Mouse (Mus musculus) heart, embryonic 14.5 days (tissue): ENCODE data around the gene Col5a2. TPM values are rescaled to one million over a fixed set of nuclear protein-coding genes. Genes with fewer than 3 reads are reported as not detected.
"Not testable (repeated sequence)": the region's sequence is repeated elsewhere in the genome, so short reads cannot be mapped to it uniquely, and the experiment has no call there.

Experiments
- ATAC-seq: fragments of 200-750 bp; cut with Nextera tagmentation; 2 replicates; pipeline ENCODE4 v1.8.0; 2017; ENCODE audit warnings: low read depth, moderate TSS enrichment; ENCODE audit not compliant: insufficient number of reproducible peaks, insufficient read depth, low FRiP score
- H3K27ac ChIP-seq, 2 experiments: fragments of 200-500 bp in 1 of 2; fragments of 300-500 bp in 1 of 2; sonication (generic) in 1 of 2; replicated peaks in 1 of 2; 2 replicates each; pipeline ENCODE4 v1.5.1; 2012 to 2014; ENCODE audit warnings: low read depth in 2 of 2, low read length in 2 of 2, control low read depth in 1 of 2, mild to moderate bottlenecking in 1 of 2, mixed read lengths in 1 of 2; ENCODE audit not compliant: control insufficient read depth in 1 of 2, insufficient read depth in 1 of 2
- H3K27me3 ChIP-seq: fragments of 300-500 bp; sonication (generic); 2 replicates; pipeline ENCODE4 v1.6.1; 2014; ENCODE audit warnings: mild to moderate bottlenecking, low read length, control low read depth; ENCODE audit not compliant: control insufficient read depth, insufficient read depth
- H3K36me3 ChIP-seq: fragments of 300-500 bp; sonication (generic); 2 replicates; pipeline ENCODE4 v1.6.1; 2014; ENCODE audit warnings: mild to moderate bottlenecking, control low read depth, low read length, mixed read lengths; ENCODE audit not compliant: control insufficient read depth, insufficient read depth
- H3K4me1 ChIP-seq, 2 experiments: fragments of 200-500 bp in 1 of 2; fragments of 300-500 bp in 1 of 2; sonication (generic) in 1 of 2; 2 replicates each; pipeline ENCODE4 v1.6.1; 2012 to 2014; ENCODE audit warnings: low read length in 2 of 2, control low read depth in 1 of 2, mixed read lengths in 1 of 2; ENCODE audit not compliant: control insufficient read depth in 2 of 2, insufficient read depth in 2 of 2
- H3K4me2 ChIP-seq: fragments of 300-500 bp; sonication (generic); 2 replicates; pipeline ENCODE4 v1.6.1; 2014; ENCODE audit warnings: mild to moderate bottlenecking, low read length
- H3K4me3 ChIP-seq, 2 experiments: fragments of 200-500 bp in 1 of 2; fragments of 300-500 bp in 1 of 2; sonication (generic) in 1 of 2; 2 replicates each; pipeline ENCODE4 v1.5.1; 2012 to 2014; ENCODE audit warnings: low read length in 2 of 2, mild to moderate bottlenecking in 2 of 2, control low read depth in 1 of 2, low read depth in 1 of 2, moderate library complexity in 1 of 2; ENCODE audit not compliant: control insufficient read depth in 1 of 2, insufficient read depth in 1 of 2
- H3K9ac ChIP-seq: fragments of 300-500 bp; sonication (generic); 2 replicates; pipeline ENCODE4 v1.6.1; 2014; ENCODE audit warnings: mild to moderate bottlenecking, low read length
- H3K9me3 ChIP-seq: fragments of 300-500 bp; sonication (generic); 2 replicates; pipeline ENCODE4 v1.6.1; 2016; ENCODE audit warnings: low read length, control low read depth; ENCODE audit not compliant: control insufficient read depth
- WGBS: fragments of 180-500 bp; shearing (Covaris S2); extraction: QIAGEN DNeasy Blood & Tissue Kit; methylation state at CpG from one replicate; pipeline ENCODE4 v1.1.7; 2014; 5-methylcytosine and 5-hydroxymethylcytosine counted together
- polyA plus RNA-seq: library from polyadenylated mRNA; unstranded; fragments of >200 nt; fragmentation: Nextera tagmentation; extraction: Ambion mirVana; gene quantifications from 2 replicates; pipeline ENCODE4 v1.2.1, GENCODE M21; 2014

The Col5a2 gene
- polyA plus RNA-seq, result 53.9 and 55.7 TPM in 2 replicates

DNA sequence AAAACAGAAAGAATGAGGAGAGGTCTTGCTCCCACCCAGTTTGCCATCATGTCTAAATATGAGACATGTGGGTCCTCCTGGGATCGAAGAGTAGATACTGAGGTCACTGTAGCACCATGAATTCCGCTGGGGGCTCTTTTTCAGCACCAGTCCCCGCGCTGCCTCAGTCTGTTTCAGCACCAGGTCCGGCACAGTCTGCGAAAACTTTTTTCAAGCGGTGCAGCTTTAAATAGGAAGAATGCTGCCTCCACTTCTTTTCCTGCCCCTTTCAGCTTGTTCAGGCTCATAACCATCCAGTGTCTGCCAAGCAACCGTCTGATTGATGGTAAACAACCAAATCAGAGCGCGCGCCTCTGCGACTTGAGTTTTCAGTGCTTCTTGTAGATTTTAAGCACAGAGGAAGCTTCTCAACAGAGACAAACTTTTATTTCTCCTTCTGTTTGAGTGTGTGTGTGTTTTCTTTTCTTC, at the start of gene Col5a2:
Gene Col5a2, minus strand, starts transcription at position 418 of the 468 bp plus-strand sequence.
- peak within 1 kb of the TSS; percentile 92 to 94 for H3K27ac ChIP-seq
- H3K4me2 ChIP-seq, result peak within 1 kb of the TSS; percentile 70
- H3K4me3 ChIP-seq, result peak within 1 kb of the TSS; percentile 62 to 66
- no peaks in the 10 kb centered on the region for H3K9me3 ChIP-seq
- WGBS, result 15% methylated on average over 12 of the region's 12 CpGs
- H3K36me3 ChIP-seq, result no peaks in the 10 kb centered on the region
- ATAC-seq, result peak; percentile 76; the same call in 1 of the 2 replicates
- no peaks in the 10 kb centered on the region for H3K27me3 ChIP-seq
- peak within 1 kb of the TSS; percentile 82 for H3K9ac ChIP-seq
- peaks cover 0 to 5% of the 10 kb centered on the region in 2 experiments; a peak in 1 of 4 replicates for H3K4me1 ChIP-seq

DNA sequence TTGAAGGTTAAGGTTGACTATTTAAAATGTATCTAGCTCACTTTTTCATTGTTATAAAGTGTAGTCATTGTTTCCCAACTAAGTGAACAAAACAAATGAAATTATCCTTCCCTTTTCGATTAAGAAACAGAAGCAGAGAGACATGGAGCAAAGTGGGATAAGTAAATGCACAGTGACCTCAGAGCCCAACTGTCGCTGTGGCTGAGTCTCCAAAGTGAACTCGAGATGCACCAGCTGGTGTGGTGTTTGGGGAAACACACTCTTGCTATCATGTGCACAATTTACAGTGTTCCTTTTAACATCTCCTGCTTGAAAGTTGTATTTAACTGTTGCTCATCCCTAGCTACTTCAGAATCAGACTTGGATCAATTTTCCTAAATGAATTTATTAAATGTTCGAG, 47.4 kb upstream of the Col5a2 start:
- WGBS, result 72% methylated on average over 4 of the region's 4 CpGs
- Histone ChIP-seq H3K4me1 (no peaks in the 10 kb centered on the region), H3K9me3 (0 out of 2 replicates have a peak, but pooled peaks cover 2% of the 10 kb centered on the region), H3K9ac (no peak overlapping the region), H3K4me3 (no peak overlapping the region), H3K36me3 (no peaks in the 10 kb centered on the region), H3K27me3 (no peaks in the 10 kb centered on the region), H3K27ac (no peak overlapping the region), H3K4me2 (no peak overlapping the region)
- no peak for ATAC-seq

DNA sequence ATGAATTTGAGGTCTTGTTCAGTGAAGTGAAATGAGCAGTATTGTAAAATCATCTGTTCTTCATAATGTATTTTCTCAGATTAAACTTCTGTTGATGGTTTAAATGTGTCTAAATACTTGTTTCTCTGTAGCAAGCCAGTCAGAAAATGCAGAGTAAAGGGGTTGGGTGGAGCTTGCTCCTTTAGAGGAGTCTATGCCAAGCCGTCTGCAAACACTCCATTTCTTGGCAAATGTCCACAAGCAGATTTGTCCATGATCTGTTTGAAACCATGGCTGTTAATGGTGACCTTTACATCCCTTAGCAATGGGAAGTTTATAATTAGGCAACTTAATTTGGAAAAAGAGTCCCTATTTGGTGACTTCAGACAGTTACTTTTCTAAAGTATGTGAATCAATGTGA, 38.8 kb upstream of the Col5a2 start:
- H3K27ac ChIP-seq, result no peak overlapping the region
- H3K9ac ChIP-seq, result no peak overlapping the region
- no peak overlapping the region for H3K4me2 ChIP-seq
- no peaks in the 10 kb centered on the region for H3K27me3 ChIP-seq
- no peak for ATAC-seq
- no peaks in the 10 kb centered on the region for H3K9me3 ChIP-seq
- 0 out of 4 replicates have a peak, but pooled peaks cover 0 to 2% of the 10 kb centered on the region in 2 experiments for H3K4me1 ChIP-seq
- H3K36me3 ChIP-seq, result no peaks in the 10 kb centered on the region
- H3K4me3 ChIP-seq, result no peak overlapping the region
- WGBS, result 9% methylated on average over 1 of the region's 1 CpGs

DNA sequence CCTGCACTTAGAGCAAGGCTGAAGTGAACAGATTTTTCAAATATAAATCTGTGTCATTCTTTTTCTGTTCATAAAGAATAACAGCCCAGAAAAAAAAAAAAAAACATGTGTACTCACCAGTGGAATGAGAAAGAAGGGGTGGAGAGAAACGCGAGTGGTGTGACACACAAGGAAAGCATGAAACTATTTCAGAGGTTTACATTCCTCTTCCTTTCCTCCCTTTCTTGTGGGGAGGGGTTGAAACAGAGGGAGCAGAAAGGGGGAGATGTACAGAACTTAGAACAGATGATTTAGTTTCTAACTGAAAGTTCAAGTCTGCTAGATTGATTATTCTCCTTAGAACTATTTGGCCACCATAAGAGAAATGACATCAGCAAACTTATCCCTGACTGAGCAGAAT, 38.1 kb upstream of the Col5a2 start:
- Histone ChIP-seq H3K36me3 (no peaks in the 10 kb centered on the region), H3K4me1 (0 out of 4 replicates have a peak, but pooled peaks cover 0 to 2% of the 10 kb centered on the region in 2 experiments), H3K27me3 (no peaks in the 10 kb centered on the region), H3K27ac (no peak overlapping the region), H3K9me3 (no peaks in the 10 kb centered on the region), H3K4me3 (no peak overlapping the region), H3K4me2 (no peak overlapping the region), H3K9ac (no peak overlapping the region)
- 43% methylated on average over 2 of the region's 2 CpGs for WGBS
- no peak for ATAC-seq

DNA sequence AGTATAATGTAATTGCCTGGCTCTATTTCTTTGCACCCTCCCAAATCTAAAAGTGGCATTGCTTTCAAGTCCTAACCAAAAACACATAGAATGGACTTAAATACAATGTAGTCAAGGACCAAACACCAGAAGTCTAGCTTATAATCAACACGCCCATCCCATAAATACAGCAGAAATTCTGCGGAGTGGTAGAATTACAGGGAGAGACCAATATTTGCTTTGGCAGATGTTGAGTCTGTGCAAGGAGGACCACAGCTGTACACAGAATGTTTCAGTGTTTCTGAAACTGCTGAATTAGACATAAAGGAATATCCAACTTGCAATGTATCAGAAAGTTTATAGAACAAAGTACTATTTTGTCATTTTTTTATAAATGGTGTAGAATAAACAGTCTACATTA, 28.4 kb upstream of the Col5a2 start:
- Histone ChIP-seq H3K9me3 (no peaks in the 10 kb centered on the region), H3K4me1 (no peaks in the 10 kb centered on the region), H3K27me3 (no peaks in the 10 kb centered on the region), H3K9ac (no peak overlapping the region), H3K36me3 (no peaks in the 10 kb centered on the region), H3K27ac (no peak overlapping the region), H3K4me2 (no peak overlapping the region), H3K4me3 (no peak overlapping the region)
- 71% methylated on average over 2 of the region's 2 CpGs for WGBS
- no peak for ATAC-seq

DNA sequence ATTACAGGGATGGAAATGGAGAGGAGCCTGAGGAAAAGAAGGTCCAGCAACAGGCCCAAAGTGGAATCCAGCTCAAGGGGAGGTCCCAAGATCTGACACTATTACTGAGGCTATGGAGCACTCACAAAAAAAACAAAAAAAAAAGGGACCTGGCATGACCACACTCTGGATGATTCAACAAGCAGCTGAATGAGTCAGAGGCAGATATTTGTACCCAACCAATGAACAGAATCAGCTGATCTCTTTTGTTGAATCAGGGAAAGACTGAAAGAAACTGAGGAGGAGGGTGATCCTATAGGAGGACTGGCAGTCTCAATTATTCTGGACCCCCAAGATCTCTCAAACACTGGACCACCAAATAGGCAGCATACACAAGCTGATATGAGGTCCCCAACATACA, 24.4 kb upstream of the Col5a2 start:
- H3K9me3 ChIP-seq, H3K4me1 ChIP-seq, H3K9ac ChIP-seq, ATAC-seq, H3K36me3 ChIP-seq, H3K27me3 ChIP-seq, H3K4me2 ChIP-seq, H3K4me3 ChIP-seq, H3K27ac ChIP-seq: not testable (repeated sequence)

DNA sequence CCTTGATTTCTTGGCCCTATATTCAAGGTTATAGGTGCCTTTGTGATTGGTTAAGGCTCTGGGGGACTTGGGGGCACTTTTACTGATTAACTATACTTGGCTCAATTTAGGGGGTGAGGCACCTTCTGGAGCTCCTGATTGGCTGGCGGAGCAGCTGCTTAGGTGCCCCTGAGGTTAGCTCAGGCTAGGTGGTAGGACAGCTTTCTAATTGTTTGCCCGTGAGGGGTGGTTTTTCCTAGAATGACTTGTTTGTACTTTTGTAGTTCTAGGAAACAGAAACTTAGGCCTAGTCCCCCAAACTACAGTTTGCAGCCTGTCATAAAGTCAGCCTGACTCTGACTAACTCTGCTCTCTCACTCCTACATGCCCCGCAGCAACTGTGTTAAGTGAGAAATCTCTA, 20.5 kb upstream of the Col5a2 start:
- H3K4me2 ChIP-seq, result no peak overlapping the region
- no peaks in the 10 kb centered on the region for H3K9me3 ChIP-seq
- no peaks in the 10 kb centered on the region for H3K4me1 ChIP-seq
- no peaks in the 10 kb centered on the region for H3K27me3 ChIP-seq
- H3K36me3 ChIP-seq, result no peaks in the 10 kb centered on the region
- WGBS, result 94% methylated on average over 3 of the region's 3 CpGs
- H3K4me3 ChIP-seq, result no peak overlapping the region
- no peak for ATAC-seq
- H3K27ac ChIP-seq, result no peak overlapping the region
- H3K9ac ChIP-seq, result no peak overlapping the region

DNA sequence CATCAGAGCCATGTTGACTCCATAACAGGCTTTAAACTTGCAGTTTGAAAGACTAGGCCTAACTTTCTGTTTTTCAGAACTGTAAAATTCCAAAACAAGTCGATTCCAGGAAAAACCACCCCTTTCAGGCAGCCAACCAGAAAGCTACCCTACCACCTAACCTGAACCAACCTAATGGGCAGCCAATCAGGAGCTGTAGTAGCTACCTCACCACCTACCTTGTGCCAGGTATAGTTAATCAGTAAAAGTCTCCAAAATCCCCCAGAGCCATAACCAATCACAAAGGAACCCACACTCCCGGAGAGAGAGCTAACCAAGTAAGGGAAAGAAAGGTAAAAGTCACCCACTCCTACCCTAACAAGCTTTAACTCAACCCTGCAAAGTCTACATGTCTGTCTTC, 18.4 kb upstream of the Col5a2 start:
- H3K4me3 ChIP-seq, result no peak overlapping the region
- no peaks in the 10 kb centered on the region for H3K9me3 ChIP-seq
- ATAC-seq, result no peak
- H3K27me3 ChIP-seq, result no peaks in the 10 kb centered on the region
- no peaks in the 10 kb centered on the region for H3K36me3 ChIP-seq
- H3K4me2 ChIP-seq, result no peak overlapping the region
- H3K27ac ChIP-seq, result no peak overlapping the region
- no peaks in the 10 kb centered on the region for H3K4me1 ChIP-seq
- WGBS, result 68% methylated on average over 2 of the region's 2 CpGs
- H3K9ac ChIP-seq, result no peak overlapping the region
